Mouse (Mus musculus) urinary bladder, postnatal 25 days (tissue): Measurements from ENCODE around the gene Pnkp.
A peak's percentile ranks its signal among the peaks of the same experiment; 100 is the strongest.
"Not testable (repeated sequence)": the region's sequence is repeated elsewhere in the genome, so short reads cannot be mapped to it uniquely, and the experiment has no call there.

ENCODE experiments used
- DNase-seq: peaks from one replicate; pipeline ENCODE4 v3.0.0; 2022; ENCODE audit warnings: low spot score

Gene Pnkp

DNA sequence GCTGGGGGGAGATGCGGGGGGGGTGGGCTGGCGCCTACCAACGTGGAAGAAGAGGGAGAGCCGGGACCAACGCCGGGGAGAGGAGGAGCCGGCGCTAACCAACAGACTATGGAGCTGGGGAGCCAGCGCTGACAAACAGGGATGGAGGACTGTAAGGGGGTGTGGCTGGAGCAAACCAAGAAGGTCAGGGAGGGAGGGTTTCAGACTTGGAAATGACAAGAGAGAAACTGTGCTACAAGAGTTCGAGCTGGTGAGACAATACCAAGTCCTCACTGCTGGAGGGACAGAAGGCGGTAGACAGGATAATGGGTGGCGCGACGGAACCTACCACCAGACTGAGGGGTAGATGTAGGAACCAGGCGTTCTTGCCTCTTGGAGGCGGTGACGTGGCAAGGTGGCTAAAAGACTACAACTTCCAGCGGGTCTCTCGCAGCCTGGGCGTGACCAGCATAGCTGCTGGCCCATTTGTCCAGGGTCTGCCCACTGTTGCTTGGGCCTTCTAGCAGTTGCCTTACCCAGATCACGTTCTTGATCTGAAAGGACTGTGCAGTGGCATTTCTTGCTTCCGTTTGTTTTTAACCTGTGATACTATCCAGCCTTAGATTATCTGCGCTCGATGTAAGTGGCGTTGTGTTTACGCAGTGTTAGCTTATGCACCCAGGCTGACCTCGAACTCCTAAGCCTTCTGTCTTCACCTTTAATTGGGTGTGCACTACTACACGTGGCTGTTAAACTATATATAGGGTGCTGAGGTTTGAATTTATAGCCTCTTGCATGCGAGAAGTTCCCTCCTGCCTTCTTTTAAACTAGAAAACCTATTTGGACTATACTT, 13.0 kb downstream of the Pnkp start, which contains the start of gene Ptov1:
Gene Ptov1 (minus strand): TSS at position 92 of the 832 bp plus-strand sequence.
- DNase-seq = peak; percentile 72

DNA sequence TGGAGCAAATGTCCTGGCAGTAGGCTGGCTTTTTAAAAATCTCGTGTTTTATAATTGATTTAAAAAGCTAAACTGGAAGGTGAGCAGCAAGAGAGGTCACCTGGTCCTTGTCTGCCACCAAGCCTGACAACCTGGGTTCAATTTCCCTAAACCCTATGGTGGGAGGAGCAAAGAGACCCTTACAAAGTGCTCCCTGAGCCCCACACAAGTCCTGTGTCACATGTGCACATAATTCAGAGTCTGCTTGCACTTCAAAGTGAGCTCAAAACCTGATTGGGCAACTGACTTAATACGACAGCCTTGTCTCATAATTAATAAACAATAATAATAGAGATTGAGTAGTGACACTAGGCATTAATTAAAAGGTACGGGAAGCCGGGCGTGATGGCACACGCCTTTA, 13.7 kb downstream of the Pnkp start:
- DNase-seq = no peak

DNA sequence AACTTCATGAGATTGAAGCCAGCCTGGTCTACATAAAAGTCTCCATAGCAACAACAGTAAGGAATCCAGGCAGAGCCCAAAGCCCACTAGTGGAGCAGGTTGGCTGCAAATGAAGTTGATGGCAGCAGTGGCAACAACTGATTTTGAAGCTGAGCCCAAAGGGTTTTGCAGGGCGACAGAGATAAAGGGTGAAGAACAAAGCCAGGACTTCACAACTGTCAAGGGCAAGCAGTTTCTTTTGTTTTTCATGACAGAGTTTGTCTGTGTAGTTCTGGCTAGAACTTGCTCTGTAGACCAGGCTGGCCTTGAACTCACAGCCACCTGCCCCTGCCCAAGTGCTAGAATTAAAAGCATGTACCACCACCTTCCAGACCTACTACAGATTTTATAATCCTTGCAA, 14.2 kb downstream of the Pnkp start:
- DNase-seq = no peak

DNA sequence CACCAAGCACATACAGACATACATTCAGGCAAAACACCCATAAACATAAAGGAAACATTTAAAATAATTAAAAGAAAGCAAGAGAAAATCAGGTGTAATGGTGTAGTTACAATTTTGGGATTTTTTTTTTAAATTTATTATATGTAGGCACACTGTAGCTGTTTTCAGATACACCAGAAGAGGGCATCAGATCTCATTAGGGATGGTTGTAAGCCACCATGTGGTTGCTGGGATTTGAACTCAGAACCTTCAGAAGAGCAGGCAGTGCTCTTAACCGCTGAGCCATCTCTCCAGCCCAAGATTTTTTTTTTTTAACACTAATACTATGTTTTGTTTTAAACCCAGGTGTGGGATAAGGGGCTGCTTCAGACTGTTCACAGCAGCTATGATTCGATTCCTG, 14.8 kb downstream of the Pnkp start:
- not testable (repeated sequence) for DNase-seq

DNA sequence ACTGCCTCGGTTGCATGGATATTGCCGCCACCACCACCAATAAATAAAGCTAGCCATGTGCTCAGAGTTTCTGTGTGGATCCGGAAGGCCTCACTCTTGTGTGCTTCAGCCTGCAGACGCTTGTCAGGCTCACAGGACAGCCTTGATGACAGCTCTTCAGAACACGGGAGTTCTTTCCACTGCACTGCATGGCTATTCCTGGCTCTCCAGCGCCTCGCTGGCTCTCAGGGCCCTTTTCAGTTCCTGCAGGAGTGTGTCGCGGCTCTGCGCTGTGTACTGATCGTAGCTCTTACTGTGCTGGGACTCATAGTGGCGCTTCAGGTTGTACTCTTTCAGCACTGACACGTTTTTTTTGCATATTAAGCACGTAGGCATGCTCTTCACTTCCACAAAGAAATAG, 20.9 kb downstream of the Pnkp start:
- DNase-seq = no peak

DNA sequence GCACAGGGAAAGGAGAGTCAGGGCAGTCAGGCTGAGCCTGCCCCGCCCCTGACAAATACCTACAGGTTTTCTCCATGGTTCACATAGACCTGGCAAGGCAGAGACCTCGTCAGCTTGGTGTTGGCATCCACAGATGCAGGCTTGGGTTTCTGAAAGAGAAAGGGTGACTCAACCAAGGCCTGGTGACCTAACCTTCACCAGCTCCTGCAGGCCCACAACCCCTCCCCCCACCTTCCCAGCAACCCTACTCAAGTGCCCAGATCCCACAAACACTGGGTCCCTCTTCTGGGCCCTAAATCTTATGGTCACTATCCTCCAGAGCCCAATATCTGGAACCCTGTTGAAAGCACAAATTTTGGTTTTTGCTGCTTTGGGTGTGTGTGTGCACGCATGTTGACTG, 26.1 kb downstream of the Pnkp start:
- DNase-seq = no peak

DNA sequence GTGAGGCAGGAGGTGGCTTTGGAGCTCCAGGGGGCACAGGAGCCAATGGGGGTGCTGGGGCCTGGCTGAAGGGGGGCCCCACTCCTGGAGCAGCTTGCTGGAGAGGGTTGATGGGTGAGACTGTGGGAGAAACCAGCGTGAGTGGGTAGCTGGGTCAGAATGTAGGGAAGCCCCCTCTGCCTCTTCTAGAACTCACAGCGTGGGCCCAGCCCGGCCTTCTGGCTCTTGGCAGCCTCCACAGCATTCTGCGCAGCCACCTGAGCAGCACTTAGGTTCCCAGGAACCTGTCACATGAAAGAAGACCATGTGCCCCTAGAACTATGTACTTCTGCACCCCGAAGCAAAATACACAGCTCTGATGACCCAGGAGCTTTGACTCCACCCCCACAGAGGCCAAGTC, 27.7 kb downstream of the Pnkp start:
- DNase-seq = no peak

DNA sequence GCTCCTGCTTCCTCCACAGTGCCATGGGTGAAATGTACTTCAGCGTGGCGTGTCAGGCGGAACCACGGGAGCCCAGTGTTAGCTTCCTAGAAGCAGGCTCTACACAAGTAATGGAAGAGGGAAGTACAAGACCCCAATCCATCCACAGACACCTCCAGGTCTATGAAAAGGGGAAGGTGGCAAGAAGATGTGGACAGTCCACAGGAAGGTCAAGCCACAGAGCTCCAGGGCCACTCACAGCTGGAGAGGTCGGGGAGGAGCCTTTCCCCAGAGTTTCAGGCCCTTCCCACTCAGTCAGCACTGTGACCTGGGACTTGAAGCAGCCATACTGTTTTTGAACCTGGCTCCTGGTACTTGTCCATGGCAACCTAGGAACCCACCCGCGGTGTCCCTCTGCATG, 30.0 kb downstream of the Pnkp start:
- DNase-seq = no peak

DNA sequence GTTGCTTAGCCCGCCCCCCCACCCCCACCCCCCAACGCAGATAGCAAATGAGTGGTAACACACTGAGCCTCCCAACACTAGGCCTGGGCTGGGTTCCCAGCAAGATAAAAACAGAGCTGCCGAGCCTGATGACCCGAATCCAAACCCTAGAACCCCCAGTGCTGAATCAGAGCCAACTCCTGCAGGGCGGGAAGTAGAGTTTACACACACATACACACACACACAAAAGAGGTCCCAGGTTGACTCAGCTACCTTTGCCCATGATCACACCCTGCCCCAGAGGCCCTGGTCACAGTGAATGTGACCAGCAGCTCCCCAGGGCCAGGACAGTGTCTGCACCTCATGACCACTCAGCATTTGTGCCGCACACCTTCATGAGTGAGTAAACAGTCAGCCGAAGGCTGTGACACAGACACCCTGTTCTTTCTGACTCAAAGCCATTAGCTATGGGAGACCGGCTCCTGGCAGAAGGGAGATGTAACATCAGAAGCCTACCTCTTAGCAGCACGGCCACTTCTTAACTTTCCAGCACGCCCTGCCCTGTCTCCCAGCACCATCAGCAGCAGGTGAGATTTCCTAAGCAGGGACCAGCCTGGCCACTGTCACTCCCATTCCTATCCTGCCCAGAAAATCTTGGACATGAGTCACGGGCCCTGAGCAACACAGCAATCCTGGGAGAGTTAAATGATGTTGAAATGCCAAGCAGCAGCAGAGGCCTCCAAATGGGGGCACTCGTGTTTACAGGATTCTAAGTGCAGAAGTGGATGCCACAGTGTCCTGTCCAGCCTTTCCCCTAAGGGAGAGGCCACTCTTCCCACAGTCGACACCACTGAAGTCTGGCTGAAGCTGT, 31.5 kb downstream of the Pnkp start:
- DNase-seq = no peak

DNA sequence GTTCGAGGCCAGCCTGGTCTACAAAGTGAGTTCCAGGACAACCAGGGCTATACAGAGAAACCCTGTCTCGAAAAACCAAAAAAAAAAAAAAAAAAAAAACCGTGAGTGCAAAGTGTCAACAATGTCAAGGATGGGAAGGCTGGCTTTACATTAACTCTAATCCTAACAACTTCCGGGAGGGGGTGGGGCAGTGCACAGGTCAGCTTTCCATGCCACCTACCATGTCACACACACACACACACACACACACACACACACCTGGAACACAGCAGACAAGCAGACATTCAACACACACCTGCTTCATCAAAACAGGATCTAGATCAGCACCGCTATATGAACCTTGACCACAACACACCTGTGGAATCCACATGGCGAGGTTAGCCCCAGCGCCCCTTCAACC, 33.2 kb downstream of the Pnkp start:
- DNase-seq = no peak

DNA sequence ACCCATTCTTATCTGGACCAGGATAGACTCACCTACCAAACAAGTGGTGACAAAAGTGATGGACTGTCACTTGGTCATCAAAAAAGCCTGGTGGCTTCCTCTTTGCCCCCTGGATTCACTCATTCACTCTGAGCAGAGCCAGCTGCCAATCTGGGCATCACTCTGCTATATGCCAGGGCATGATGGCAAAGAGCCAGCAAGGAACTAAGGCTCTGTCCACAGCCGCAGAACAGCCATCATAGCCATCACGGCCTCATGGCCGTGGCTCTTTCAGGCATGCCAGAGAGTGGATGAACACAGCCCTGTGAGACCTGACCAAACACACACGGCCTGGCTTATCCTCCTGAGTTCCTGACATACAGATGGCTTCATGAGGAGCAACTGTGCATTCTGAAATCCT, 33.8 kb downstream of the Pnkp start:
- DNase-seq = no peak

DNA sequence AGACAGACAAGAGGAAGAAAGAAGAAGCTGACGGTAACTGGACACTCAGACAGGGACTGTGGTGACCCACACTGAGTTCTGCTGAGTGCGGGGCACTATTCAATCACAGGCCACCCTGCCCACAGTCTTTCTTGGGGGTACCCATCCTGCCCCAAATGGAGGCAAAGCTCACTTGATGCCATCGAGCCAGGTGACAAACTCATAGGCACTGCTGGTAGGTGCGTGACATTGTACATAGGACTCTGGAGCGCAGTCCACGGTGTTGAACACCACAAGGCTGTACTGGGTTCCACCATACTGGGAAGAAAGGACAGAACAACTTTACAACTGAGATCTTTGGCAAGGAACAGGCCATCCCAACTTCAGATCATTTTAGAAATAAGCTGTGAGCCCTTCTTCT, 34.7 kb downstream of the Pnkp start:
- no peak for DNase-seq

DNA sequence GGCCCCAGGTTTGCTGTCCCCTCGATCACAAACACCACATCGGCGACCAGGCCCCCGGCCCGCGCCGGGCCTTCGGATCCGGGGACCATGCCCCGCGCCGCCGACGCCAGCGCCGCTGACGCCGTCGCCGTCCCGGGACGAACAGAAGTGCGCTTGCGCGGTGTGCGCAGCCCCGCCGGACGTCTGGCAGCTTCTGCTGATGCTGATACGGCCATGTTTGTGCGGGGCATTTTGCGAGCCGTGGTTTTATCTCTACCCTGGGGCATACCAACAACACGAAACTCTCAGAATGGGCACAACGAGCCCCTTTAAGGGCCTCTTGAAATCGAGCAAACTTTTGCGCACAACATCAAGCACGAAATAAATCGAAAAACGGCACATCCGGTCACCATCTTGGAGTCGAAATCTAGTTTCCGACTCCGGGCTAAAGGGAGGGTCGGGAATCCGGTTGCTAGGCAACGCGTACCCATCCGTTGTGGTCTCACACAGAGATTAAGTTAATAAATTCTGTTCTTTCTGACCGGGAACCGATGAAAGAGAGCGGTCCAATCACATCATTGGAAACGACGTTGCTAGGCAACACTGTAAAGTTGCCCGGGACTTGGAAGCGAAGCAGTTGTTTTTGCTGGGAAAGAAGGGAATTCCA, 35.5 kb downstream of the Pnkp start, which contains the start of gene Med25:
Gene Med25 (minus strand): TSS at position 437 of the 646 bp plus-strand sequence.
- DNase-seq = peak; percentile 81

DNA sequence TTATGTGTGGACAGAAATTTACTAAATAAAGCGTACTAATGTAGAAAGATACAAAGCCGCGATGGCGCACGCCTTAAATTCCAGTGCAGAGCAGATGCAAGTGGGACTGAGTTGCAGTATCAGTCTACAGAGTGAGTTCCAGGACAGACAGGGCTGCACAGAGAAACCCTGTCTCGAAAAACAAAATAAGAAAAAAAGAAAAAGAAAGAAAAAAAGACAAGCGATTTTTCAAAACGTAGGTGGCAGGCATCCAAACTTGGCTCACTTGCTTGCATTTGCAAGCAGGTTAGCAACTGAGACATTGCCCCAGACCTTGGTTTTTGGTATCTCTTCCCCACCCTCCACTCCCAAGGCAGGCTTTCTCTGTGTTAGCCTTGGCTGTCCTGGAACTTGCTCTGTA, 36.3 kb downstream of the Pnkp start:
- DNase-seq = no peak

DNA sequence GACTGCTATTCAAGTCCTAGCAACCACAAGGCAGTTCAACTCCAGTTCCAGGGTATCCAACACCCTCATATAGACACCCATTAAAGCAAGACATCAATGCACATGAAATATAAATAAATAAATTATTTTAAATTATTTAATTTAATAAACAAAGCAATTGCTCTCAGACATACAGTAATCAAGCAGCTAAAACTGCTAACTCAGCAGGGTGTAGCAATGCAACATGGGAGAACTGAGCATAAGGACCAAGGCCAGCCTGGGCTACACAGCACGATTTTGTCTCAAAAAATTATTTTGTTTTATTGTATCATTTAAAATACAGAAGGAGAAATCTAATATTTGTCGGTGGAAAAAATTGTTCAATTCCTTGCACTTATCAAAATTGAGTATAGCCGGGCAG, 37.2 kb downstream of the Pnkp start:
- DNase-seq = no peak

DNA sequence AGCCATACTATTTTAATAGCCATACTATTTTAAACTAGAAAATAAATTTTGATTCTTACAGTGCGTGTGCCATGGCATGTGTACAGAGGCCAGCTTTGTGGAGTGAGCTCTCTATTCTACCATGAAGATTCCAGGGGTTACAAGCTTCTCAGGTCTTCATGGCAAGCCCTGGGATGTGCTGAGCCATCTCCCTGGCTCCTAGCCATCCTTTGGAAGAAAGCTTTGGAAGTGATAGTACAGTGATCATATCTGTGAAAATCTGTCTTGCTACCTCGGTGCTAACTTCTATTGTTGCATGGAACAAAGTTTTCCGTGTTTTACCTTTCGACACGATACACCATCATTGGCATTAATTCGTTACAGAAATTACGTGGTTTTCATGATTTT, 38.3 kb downstream of the Pnkp start:
- DNase-seq = no peak

DNA sequence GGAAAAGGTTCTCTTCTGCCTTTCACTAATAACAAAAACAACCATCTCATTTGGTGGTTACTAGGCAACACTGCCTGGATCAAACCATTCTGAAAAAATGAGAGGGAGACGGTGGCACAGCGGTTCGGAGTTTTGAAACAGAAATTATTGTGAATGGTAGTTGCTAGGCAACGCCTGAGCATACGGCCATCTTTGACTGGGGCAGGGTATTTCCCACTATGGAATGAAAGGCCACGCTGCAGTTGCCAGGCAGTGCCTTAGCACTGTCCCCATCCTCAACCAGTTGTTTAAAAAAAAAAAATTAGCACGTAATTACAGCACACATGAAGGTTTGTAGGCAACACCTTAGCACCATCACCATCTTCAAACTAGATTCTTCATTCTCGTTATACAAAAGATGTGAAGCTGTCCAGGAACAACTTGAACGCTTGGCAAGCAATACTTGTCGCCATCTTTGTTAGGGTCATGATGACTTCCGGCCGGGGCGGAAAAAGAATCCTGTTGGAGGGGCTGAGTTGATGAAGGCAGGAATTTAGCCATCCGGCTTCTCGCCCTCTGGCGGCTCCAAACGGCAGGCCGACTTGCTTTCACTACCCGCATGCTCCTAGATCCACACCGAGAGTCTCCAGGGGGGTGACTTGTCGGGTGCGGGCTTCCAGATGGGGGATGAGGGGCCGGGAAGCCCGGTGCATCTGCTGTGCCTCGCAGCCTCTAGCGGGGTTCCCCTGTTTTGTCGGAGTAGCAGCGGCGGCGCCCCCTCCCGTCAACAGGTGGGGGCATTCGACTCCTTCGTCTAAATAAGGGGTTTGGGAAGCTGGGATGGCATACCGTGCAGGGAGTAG, 38.9 kb downstream of the Pnkp start, which contains the start of gene Fuz:
Gene Fuz (plus strand): TSS at position 487 of the 842 bp plus-strand sequence.
- peak; percentile 78 for DNase-seq

DNA sequence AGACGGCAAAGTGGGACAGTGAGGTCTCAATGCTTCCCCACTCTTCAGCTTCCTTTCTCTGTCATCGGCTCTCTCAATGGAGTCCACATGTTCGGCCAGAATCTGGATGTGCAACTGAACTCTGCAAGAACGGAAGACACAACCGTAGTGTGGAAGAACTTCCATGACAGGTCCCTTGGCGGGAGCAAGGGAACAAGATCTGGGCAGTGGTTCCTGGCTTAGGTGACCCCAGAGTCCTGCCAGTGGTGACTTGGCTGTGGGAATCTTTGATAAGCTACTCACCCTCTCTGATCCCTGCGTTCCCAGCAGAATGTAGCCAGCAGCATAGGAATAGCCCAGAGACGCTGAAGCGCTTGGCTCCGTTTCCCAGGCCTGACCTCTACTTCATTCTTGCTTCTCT, 39.6 kb downstream of the Pnkp start:
- no peak for DNase-seq

DNA sequence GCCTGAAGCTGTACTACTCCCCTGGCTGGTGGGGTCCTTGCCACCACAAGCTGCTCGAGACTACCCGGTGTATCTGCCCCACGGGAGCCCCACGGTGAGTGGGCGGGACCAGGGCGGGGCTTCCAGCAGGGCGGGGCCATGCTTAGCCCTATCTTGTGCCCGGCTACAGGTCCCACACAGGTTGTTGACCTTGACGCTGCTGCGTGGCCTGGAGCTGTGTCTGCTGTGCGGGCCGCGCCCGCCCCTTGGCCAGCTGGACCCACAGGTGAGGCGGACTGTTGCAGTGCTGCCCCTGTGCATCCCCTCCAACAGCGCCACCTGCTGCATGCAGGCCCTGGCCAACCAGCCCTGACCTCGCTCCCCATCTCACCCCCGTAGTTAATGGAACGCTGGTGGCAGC, 41.7 kb downstream of the Pnkp start:
- DNase-seq = no peak

DNA sequence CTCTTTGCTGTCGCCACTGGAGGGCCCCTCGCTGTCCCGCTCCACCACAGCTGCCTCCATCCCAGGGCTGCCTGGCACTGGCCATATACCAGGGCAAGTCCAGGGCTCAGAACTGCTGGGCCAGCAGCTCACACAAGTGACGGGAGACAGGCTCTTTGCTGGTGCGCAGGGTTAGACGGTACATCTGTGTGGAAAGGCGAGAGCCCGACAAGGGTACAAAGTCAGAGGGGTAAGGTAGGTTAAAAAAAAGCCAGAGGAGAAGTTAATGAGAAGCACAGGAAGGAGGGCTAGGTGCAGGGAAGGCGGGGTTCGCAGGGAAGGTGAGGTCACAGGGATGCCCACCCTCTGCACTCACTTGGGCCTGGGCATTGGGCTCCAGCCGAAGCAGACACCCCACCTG, 43.7 kb downstream of the Pnkp start:
- no peak for DNase-seq

DNA sequence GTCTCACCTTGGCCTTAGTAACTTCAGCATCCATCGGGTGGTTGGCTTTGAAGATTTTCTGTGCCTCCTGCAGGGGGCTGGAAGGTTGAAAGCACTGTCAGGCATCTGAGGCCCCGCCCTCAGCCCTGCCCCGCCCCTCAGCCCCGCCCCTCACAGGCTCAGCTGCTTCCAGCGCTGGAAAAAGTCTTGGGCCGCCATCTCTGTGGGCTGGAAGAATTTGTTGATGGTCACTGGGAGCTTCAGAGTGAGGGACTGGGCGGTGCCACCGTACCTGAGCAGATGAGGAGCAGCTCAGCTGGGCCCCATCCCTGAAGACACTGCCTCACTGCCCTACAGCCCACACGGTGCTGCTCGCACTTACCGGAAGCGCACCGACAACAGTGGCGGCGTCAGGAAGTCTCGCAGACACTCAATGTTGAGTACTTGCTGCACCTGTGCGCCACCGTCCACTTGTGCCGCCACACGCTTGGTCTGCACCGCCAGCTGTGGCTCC, 44.3 kb downstream of the Pnkp start:
- DNase-seq = no peak

DNA sequence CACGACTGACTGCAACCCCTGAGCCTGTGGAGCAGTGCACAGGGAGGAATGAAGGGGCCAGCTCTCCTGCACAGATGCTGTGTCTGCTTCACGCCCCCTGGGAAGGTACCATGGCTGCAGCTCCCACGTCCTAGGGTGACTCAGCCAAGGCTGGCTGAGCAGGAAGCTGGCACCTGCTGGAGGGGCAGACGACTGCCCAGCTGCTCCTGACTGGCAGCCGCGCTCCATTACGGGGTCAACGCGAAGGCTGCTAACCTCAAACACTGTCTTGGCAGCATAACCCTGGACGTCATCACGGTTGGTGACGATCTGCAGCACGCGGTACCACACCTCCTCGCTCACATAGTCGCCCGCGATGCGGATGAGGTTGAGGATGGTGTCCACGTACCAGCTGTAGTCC, 48.5 kb downstream of the Pnkp start:
- DNase-seq = no peak
